Mouse (Mus musculus) CH12.LX (cell line): Measurements from ENCODE around the gene 4930595D18Rik.

Source experiments
- CTCF ChIP-seq, 2 experiments: IDR thresholded peaks in 1 of 2; conservative IDR thresholded peaks in 1 of 2; 2 replicates each; pipeline ENCODE4 v1.5.1; 2011 to 2012; ENCODE audit warnings: low read depth in 2 of 2, low read length in 2 of 2, improper control_type of control experiment in 1 of 2, inconsistent platforms in 1 of 2, mild to moderate bottlenecking in 1 of 2, moderate library complexity in 1 of 2
- E2F4 ChIP-seq: IDR thresholded peaks from 2 replicates; pipeline ENCODE4 v1.6.1; 2011; ENCODE audit warnings: low read depth, low read length, improper control_type of control experiment; ENCODE audit not compliant: insufficient replicate concordance
- KAT2A ChIP-seq: IDR thresholded peaks from 2 replicates; pipeline ENCODE4 v1.6.1; 2012; ENCODE audit warnings: low read length, improper control_type of control experiment, inconsistent platforms; ENCODE audit not compliant: insufficient replicate concordance
- POLR2A ChIP-seq: IDR thresholded peaks from 2 replicates; pipeline ENCODE4 v1.6.1; 2011; ENCODE audit warnings: low read depth, mild to moderate bottlenecking, improper control_type of control experiment, low read length
- POLR2AphosphoS2 ChIP-seq: IDR thresholded peaks from 2 replicates; pipeline ENCODE4 v1.6.1; 2011; ENCODE audit warnings: low read depth, low read length, improper control_type of control experiment
- USF1 ChIP-seq: IDR thresholded peaks from 2 replicates; pipeline ENCODE4 v1.6.1; 2014; ENCODE audit warnings: low read depth, mild to moderate bottlenecking, inconsistent platforms, low read length, improper control_type of control experiment
- ZC3H11A ChIP-seq: IDR thresholded peaks from 2 replicates; pipeline ENCODE4 v1.6.1; 2012; ENCODE audit warnings: low read depth, mild to moderate bottlenecking, inconsistent platforms, low read length, improper control_type of control experiment
- ZMIZ1 ChIP-seq: IDR thresholded peaks from 2 replicates; pipeline ENCODE4 v1.6.1; 2012; ENCODE audit warnings: low read depth, mild to moderate bottlenecking, inconsistent platforms, low read length, improper control_type of control experiment

DNA sequence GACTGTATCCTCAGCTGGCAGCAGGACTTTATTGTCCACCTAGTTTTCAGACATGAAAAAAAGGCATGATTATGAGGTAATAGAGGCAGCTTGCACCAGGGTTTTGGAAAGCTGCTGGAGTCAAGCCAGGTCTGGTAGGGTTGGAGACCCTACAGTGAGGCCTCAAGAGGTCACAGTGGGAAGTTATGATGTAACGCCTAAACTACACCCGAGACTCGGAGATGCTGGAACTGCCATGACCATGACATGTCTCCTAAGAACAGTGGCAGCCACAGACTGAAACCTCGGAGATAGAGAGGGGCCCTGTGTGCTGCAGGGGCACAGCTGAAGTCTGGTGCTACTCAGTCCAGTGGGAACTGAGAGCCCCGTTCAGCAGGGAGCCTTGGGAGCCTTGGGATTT is at the start of gene 4930595D18Rik:
- TF ChIP-seq CTCF (conservative IDR thresholded peaks at IDR 0.05 in 1 of 2, IDR thresholded peaks at IDR 0.05 in 1 of 2; ENCODE audit: low read depth in 2 of 2, low read length in 2 of 2) (no peak), POLR2A (no peak), ZC3H11A (no peak), KAT2A (no peak), ZMIZ1 (no peak), E2F4 (no peak), POLR2AphosphoS2 (no peak), USF1 (no peak)
